Mouse (Mus musculus) limb, embryonic 13.5 days (tissue): Measurements from ENCODE around the gene Tbk1. TPM values are rescaled to one million over a fixed set of nuclear protein-coding genes. Genes with fewer than 3 reads are reported as not detected.

Experiments used
- ATAC-seq: fragments of 200-750 bp; cut with Nextera tagmentation; 2 replicates; pipeline ENCODE4 v1.8.0; 2017; ENCODE audit warnings: low read depth, moderate number of reproducible peaks, moderate TSS enrichment; ENCODE audit not compliant: low FRiP score
- H3K27ac ChIP-seq: fragments of 300-500 bp; sonication (generic); 2 replicates; pipeline ENCODE4 v1.5.1; 2015; ENCODE audit warnings: inconsistent platforms, mild to moderate bottlenecking, moderate library complexity
- H3K27me3 ChIP-seq: fragments of 300-500 bp; sonication (generic); 2 replicates; pipeline ENCODE4 v1.6.1; 2015; ENCODE audit warnings: mild to moderate bottlenecking, inconsistent platforms
- H3K36me3 ChIP-seq: fragments of 300-500 bp; sonication (generic); 2 replicates; pipeline ENCODE4 v1.6.1; 2015; ENCODE audit warnings: inconsistent platforms, mild to moderate bottlenecking, moderate library complexity
- H3K4me1 ChIP-seq: fragments of 300-500 bp; sonication (generic); 2 replicates; pipeline ENCODE4 v1.6.1; 2015; ENCODE audit warnings: inconsistent platforms
- H3K4me2 ChIP-seq: fragments of 300-500 bp; sonication (generic); replicated peaks from 2 replicates; pipeline ENCODE4 v1.6.1; 2015; ENCODE audit warnings: inconsistent platforms, mild to moderate bottlenecking, moderate library complexity
- H3K4me3 ChIP-seq: fragments of 300-500 bp; sonication (generic); 2 replicates; pipeline ENCODE4 v1.5.1; 2015; ENCODE audit warnings: moderate library complexity, mild to moderate bottlenecking, inconsistent platforms
- H3K9ac ChIP-seq: fragments of 300-500 bp; sonication (generic); 2 replicates; pipeline ENCODE4 v1.6.1; 2015; ENCODE audit warnings: mild to moderate bottlenecking, inconsistent platforms
- H3K9me3 ChIP-seq: fragments of 300-500 bp; sonication (generic); 2 replicates; pipeline ENCODE4 v1.6.1; 2016; ENCODE audit warnings: inconsistent platforms
- WGBS: fragments of 180-500 bp; shearing (Covaris S2); methylation state at CpG from one replicate; pipeline ENCODE4 v1.1.7; 2015; 5-methylcytosine and 5-hydroxymethylcytosine counted together
- polyA plus RNA-seq: library from polyadenylated mRNA; unstranded; fragments of >200 nt; fragmentation: Nextera tagmentation; extraction: Ambion mirVana; gene quantifications from 2 replicates; pipeline ENCODE4 v1.2.1, GENCODE M21; 2015

Tbk1 gene
- polyA plus RNA-seq, 1 experiment from 2014 or later, result 31.1 TPM

DNA sequence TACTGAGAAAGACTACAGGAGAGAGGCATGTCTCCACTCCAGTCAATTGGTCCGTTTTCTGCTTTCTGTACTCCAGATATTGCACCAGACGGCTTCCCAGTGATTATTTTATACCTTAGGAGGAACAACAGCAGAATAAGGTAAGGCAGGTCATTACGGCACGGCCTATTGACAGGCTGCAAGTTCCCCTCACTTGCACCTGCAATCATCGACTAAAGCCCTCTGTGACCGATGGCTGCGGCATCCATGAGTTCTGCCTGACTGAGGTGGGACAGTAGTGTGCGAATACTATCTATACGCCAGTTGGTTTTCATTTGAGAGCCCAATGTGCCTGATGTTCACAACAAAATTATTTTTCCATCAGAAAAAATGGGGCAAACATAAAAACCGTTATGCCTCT is 18.6 kb downstream of the Tbk1 start:
- no peak overlapping the region for H3K4me3 ChIP-seq
- H3K27me3 ChIP-seq, result no peaks in the 10 kb centered on the region
- H3K36me3 ChIP-seq, result peaks cover 76% of the 10 kb centered on the region
- H3K4me1 ChIP-seq, result no peaks in the 10 kb centered on the region
- H3K9me3 ChIP-seq, result no peaks in the 10 kb centered on the region
- H3K27ac ChIP-seq, result no peak overlapping the region
- ATAC-seq, result no peak
- H3K9ac ChIP-seq, result no peak overlapping the region
- 94% methylated on average over 10 of the region's 10 CpGs for WGBS
- no peak overlapping the region for H3K4me2 ChIP-seq

GRCm38 (mm10) chr10:121564447-121564846 is 22.1 kb downstream of the Tbk1 start:
- WGBS, result 94% methylated on average over 8 of the region's 8 CpGs
- H3K9ac ChIP-seq, result no peak overlapping the region
- H3K27ac ChIP-seq, result no peak overlapping the region
- no peaks in the 10 kb centered on the region for H3K27me3 ChIP-seq
- peaks cover 69% of the 10 kb centered on the region for H3K36me3 ChIP-seq
- H3K9me3 ChIP-seq, result no peaks in the 10 kb centered on the region
- ATAC-seq, result no peak
- H3K4me1 ChIP-seq, result no peaks in the 10 kb centered on the region
- H3K4me2 ChIP-seq, result no peak overlapping the region
- H3K4me3 ChIP-seq, result no peak overlapping the region

DNA sequence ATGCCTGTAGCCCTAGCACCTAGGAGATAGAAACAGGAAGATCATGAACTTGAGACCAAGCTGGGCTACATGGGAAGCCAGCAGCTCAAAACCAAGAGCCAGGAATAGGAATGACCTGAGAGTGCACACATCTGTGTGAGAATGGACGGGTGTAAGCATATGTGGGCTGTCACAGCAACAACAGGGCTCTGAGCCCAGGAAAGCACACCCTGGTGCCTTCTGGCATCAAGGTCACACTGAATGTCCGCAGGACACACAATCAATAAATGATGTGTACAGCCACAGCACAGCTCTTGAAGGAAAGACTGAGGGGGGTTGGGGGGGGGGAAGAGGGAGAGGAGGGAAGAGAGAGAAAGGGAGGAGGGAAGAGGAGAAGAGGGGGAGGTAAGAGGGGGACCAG is 28.4 kb downstream of the Tbk1 start:
- Histone ChIP-seq H3K27me3 (no peaks in the 10 kb centered on the region), H3K4me2 (no peak overlapping the region), H3K4me3 (no peak overlapping the region), H3K4me1 (no peaks in the 10 kb centered on the region), H3K36me3 (peaks cover 80% of the 10 kb centered on the region), H3K9me3 (no peaks in the 10 kb centered on the region), H3K9ac (no peak overlapping the region), H3K27ac (no peak overlapping the region)
- ATAC-seq, result no peak
- 76% methylated on average over 2 of the region's 2 CpGs for WGBS

DNA sequence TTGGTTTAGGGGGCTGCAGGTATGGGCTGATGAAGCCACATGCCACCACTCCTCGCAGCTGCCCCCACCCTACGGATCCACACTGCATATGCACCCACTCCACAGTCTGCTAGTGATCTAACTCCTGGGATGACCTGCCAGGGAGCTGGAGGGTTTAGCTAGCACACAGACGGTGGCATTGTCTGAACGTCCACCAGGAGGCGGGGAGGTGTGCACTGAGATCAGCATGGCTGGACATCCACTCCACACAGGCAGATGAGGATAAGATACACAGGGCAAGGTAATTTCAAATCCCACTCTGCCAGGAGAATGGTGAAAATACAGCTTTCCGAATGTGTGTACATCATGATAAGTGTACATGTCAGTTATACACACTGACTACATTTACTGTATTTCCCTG is 30.3 kb downstream of the Tbk1 start:
- WGBS, result 85% methylated on average over 6 of the region's 6 CpGs
- no peaks in the 10 kb centered on the region for H3K4me1 ChIP-seq
- peaks cover 85% of the 10 kb centered on the region for H3K36me3 ChIP-seq

GRCm38 (mm10) chr10:121550334-121550733 is 36.3 kb downstream of the Tbk1 start:
- no peak for ATAC-seq
- Histone ChIP-seq H3K9me3 (no peaks in the 10 kb centered on the region), H3K4me1 (no peaks in the 10 kb centered on the region), H3K4me2 (no peak overlapping the region), H3K27ac (no peak overlapping the region), H3K4me3 (no peak overlapping the region), H3K36me3 (peaks cover 94% of the 10 kb centered on the region), H3K9ac (no peak overlapping the region), H3K27me3 (no peaks in the 10 kb centered on the region)
- WGBS, result 58% methylated on average over 9 of the region's 9 CpGs

More for the DNA sequence above, 30.3 kb downstream of the Tbk1 start:
- Histone ChIP-seq H3K27ac (no peak overlapping the region), H3K4me3 (no peak overlapping the region), H3K9me3 (no peaks in the 10 kb centered on the region), H3K27me3 (no peaks in the 10 kb centered on the region), H3K9ac (no peak overlapping the region), H3K4me2 (no peak overlapping the region)
- ATAC-seq, result no peak

GRCm38 (mm10) chr10:121549670-121550069 is 36.9 kb downstream of the Tbk1 start:
- Histone ChIP-seq H3K9me3 (no peaks in the 10 kb centered on the region), H3K4me2 (no peak overlapping the region), H3K4me3 (no peak overlapping the region), H3K4me1 (no peaks in the 10 kb centered on the region), H3K9ac (no peak overlapping the region), H3K27me3 (no peaks in the 10 kb centered on the region), H3K36me3 (peaks cover 91% of the 10 kb centered on the region), H3K27ac (no peak overlapping the region)
- WGBS, result 76% methylated on average over 5 of the region's 5 CpGs
- no peak for ATAC-seq

GRCm38 (mm10) chr10:121547162-121547561 is 39.4 kb downstream of the Tbk1 start:
- Histone ChIP-seq H3K9me3 (no peaks in the 10 kb centered on the region), H3K4me3 (no peak overlapping the region), H3K36me3 (peaks cover 69% of the 10 kb centered on the region), H3K27ac (no peak overlapping the region), H3K9ac (no peak overlapping the region), H3K4me2 (no peak overlapping the region), H3K27me3 (no peaks in the 10 kb centered on the region), H3K4me1 (no peaks in the 10 kb centered on the region)
- WGBS, result 86% methylated on average over 6 of the region's 6 CpGs
- ATAC-seq, result no peak

- Histone ChIP-seq H3K4me1 (no peaks in the 10 kb centered on the region), H3K4me2 (no peak overlapping the region), H3K9ac (no peak overlapping the region), H3K9me3 (no peaks in the 10 kb centered on the region), H3K36me3 (peaks cover 35% of the 10 kb centered on the region), H3K27ac (no peak overlapping the region), H3K4me3 (no peak overlapping the region), H3K27me3 (no peaks in the 10 kb centered on the region)
- no peak for ATAC-seq
- 94% methylated on average over 6 of the region's 6 CpGs for WGBS
Observed at GRCm38 (mm10) chr10:121543577-121543976, 43.0 kb downstream of the Tbk1 start.

- peaks cover 21% of the 10 kb centered on the region for H3K36me3 ChIP-seq
- H3K4me2 ChIP-seq, result no peak overlapping the region
- H3K4me1 ChIP-seq, result no peaks in the 10 kb centered on the region
- no peak overlapping the region for H3K4me3 ChIP-seq
- no peak overlapping the region for H3K27ac ChIP-seq
- H3K27me3 ChIP-seq, result no peaks in the 10 kb centered on the region
- no peak for ATAC-seq
- WGBS, result 95% methylated on average over 3 of the region's 3 CpGs
- H3K9ac ChIP-seq, result no peak overlapping the region
- H3K9me3 ChIP-seq, result no peaks in the 10 kb centered on the region
Observed at GRCm38 (mm10) chr10:121542156-121542555, 44.4 kb downstream of the Tbk1 start.

- no peak overlapping the region for H3K9ac ChIP-seq
- no peak overlapping the region for H3K4me3 ChIP-seq
- no peak overlapping the region for H3K27ac ChIP-seq
- H3K9me3 ChIP-seq, result no peaks in the 10 kb centered on the region
- no peak overlapping the region for H3K4me2 ChIP-seq
- WGBS, result 53% methylated on average over 4 of the region's 4 CpGs
- H3K4me1 ChIP-seq, result peaks cover 23% of the 10 kb centered on the region
- no peaks in the 10 kb centered on the region for H3K36me3 ChIP-seq
- ATAC-seq, result no peak
- no peaks in the 10 kb centered on the region for H3K27me3 ChIP-seq
Observed at GRCm38 (mm10) chr10:121534995-121535394, 51.6 kb downstream of the Tbk1 start.

GRCm38 (mm10) chr10:121533137-121533872 is 53.3 kb downstream of the Tbk1 start:
- Histone ChIP-seq H3K4me3 (peak overlapping the region; percentile 39), H3K36me3 (no peaks in the 10 kb centered on the region), H3K9me3 (0 out of 2 replicates have a peak, but pooled peaks cover 5% of the 10 kb centered on the region), H3K9ac (peak overlapping the region; percentile 48; the same call in 1 of the 2 replicates), H3K4me2 (peak overlapping the region; percentile 67), H3K27ac (no peak overlapping the region), H3K27me3 (no peaks in the 10 kb centered on the region), H3K4me1 (peaks cover 23% of the 10 kb centered on the region)
- 10% methylated on average over 32 of the region's 32 CpGs for WGBS
- ATAC-seq, result peak; percentile 70

DNA sequence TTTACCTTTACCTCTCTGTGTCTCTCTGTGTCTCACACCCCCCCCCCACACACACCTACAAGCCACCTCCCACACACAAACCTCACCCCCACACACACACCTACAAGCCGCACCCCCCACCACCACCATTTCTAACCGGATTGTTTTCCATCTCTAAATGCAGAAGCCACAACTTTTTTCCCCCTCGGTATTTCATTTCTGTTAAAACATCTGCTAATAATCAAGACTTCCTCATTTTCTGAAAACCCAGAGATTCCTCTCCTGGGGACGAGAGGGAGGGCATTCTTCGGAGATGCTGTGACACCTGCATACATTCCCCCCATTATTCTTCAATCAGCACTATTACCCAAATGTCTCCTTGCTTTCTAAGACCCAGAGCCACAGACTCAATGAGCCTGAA is 55.0 kb downstream of the Tbk1 start:
- Histone ChIP-seq H3K27ac (no peak overlapping the region), H3K36me3 (no peaks in the 10 kb centered on the region), H3K9ac (no peak overlapping the region), H3K9me3 (0 out of 2 replicates have a peak, but pooled peaks cover 5% of the 10 kb centered on the region), H3K4me2 (no peak overlapping the region; the same call in 1 of the 2 replicates), H3K27me3 (no peaks in the 10 kb centered on the region), H3K4me1 (peaks cover 23% of the 10 kb centered on the region), H3K4me3 (no peak overlapping the region)
- ATAC-seq, result no peak
- 27% methylated on average over 5 of the region's 5 CpGs for WGBS
